Mouse (Mus musculus) stomach, embryonic 15.5 days (tissue): ENCODE measurements around the gene Trappc11. TPM values are rescaled to one million over a fixed set of nuclear protein-coding genes. Genes with fewer than 3 reads are reported as not detected.
A peak's percentile ranks its signal among the peaks of the same experiment; 100 is the strongest.

Experiments used
- ATAC-seq: fragments of 200-750 bp; cut with Nextera tagmentation; 2 replicates; pipeline ENCODE4 v1.8.0; 2017; ENCODE audit warnings: low read depth, moderate number of reproducible peaks, moderate TSS enrichment; ENCODE audit not compliant: insufficient read depth, low FRiP score
- H3K27ac ChIP-seq: fragments of 300-500 bp; sonication (generic); 2 replicates; pipeline ENCODE4 v1.5.1; 2015; ENCODE audit warnings: mild to moderate bottlenecking, inconsistent platforms
- H3K27me3 ChIP-seq: fragments of 300-500 bp; sonication (generic); replicated peaks from 2 replicates; pipeline ENCODE4 v1.6.1; 2015; ENCODE audit warnings: inconsistent platforms
- H3K36me3 ChIP-seq: fragments of 300-500 bp; sonication (generic); 2 replicates; pipeline ENCODE4 v1.6.1; 2015; ENCODE audit warnings: inconsistent platforms
- H3K4me1 ChIP-seq: fragments of 300-500 bp; sonication (generic); 2 replicates; pipeline ENCODE4 v1.6.1; 2015; ENCODE audit warnings: inconsistent platforms
- H3K4me2 ChIP-seq: fragments of 300-500 bp; sonication (generic); 2 replicates; pipeline ENCODE4 v1.6.1; 2015; ENCODE audit warnings: mild to moderate bottlenecking, inconsistent platforms
- H3K4me3 ChIP-seq: fragments of 300-500 bp; sonication (generic); replicated peaks from 2 replicates; pipeline ENCODE4 v1.5.1; 2015; ENCODE audit warnings: inconsistent platforms
- H3K9ac ChIP-seq: fragments of 300-500 bp; sonication (generic); 2 replicates; pipeline ENCODE4 v1.6.1; 2015; ENCODE audit warnings: inconsistent platforms
- H3K9me3 ChIP-seq: fragments of 300-500 bp; sonication (generic); 2 replicates; pipeline ENCODE4 v1.6.1; 2016; ENCODE audit warnings: inconsistent platforms
- WGBS: fragments of 180-500 bp; shearing (Covaris S2); methylation state at CpG from one replicate; pipeline ENCODE4 v1.1.7; 2015; 5-methylcytosine and 5-hydroxymethylcytosine counted together
- polyA plus RNA-seq: library from polyadenylated mRNA; unstranded; fragments of >200 nt; fragmentation: Nextera tagmentation; extraction: Ambion mirVana; gene quantifications from 2 replicates; pipeline ENCODE4 v1.2.1, GENCODE M21; 2015

Trappc11 gene
- polyA plus RNA-seq, 1 experiment from 2014 or later = 26.0 TPM

GRCm38 (mm10) chr8:47542746-47543145, 9.5 kb upstream of the Trappc11 start:
- Histone ChIP-seq H3K27ac (no peak overlapping the region), H3K9me3 (no peaks in the 10 kb centered on the region), H3K4me3 (no peak overlapping the region), H3K27me3 (no peaks in the 10 kb centered on the region), H3K36me3 (peaks cover 33% of the 10 kb centered on the region), H3K9ac (no peak overlapping the region), H3K4me1 (no peaks in the 10 kb centered on the region), H3K4me2 (no peak overlapping the region)
- 92% methylated on average over 16 of the region's 16 CpGs for WGBS
- no peak for ATAC-seq

GRCm38 (mm10) chr8:47538323-47538722, 5.1 kb upstream of the Trappc11 start:
- Histone ChIP-seq H3K4me1 (peaks cover 2% of the 10 kb centered on the region; the same call in 1 of the 2 replicates), H3K27me3 (no peaks in the 10 kb centered on the region), H3K36me3 (0 out of 2 replicates have a peak, but pooled peaks cover 5% of the 10 kb centered on the region), H3K9me3 (no peaks in the 10 kb centered on the region), H3K9ac (no peak overlapping the region), H3K4me2 (no peak overlapping the region), H3K4me3 (no peak overlapping the region), H3K27ac (no peak overlapping the region)
- WGBS = 89% methylated on average over 4 of the region's 4 CpGs
- no peak for ATAC-seq

GRCm38 (mm10) chr8:47528094-47528493, 5.2 kb downstream of the Trappc11 start:
- no peak overlapping the region for H3K9ac ChIP-seq
- H3K4me3 ChIP-seq = no peak overlapping the region
- no peak for ATAC-seq
- H3K27me3 ChIP-seq = no peaks in the 10 kb centered on the region
- 0 out of 2 replicates have a peak, but pooled peaks cover 9% of the 10 kb centered on the region for H3K4me1 ChIP-seq
- 98% methylated on average over 1 of the region's 1 CpGs for WGBS
- peaks cover 14% of the 10 kb centered on the region for H3K36me3 ChIP-seq
- no peak overlapping the region for H3K27ac ChIP-seq
- no peaks in the 10 kb centered on the region for H3K9me3 ChIP-seq
- no peak overlapping the region for H3K4me2 ChIP-seq

- no peak for ATAC-seq
- WGBS = 95% methylated on average over 15 of the region's 15 CpGs
Observed at GRCm38 (mm10) chr8:47513601-47514000, 19.7 kb downstream of the Trappc11 start.

GRCm38 (mm10) chr8:47510930-47511329, 22.3 kb downstream of the Trappc11 start:
- Histone ChIP-seq H3K27ac (no peak overlapping the region), H3K4me1 (no peaks in the 10 kb centered on the region), H3K9me3 (no peaks in the 10 kb centered on the region), H3K27me3 (no peaks in the 10 kb centered on the region), H3K4me3 (no peak overlapping the region), H3K4me2 (no peak overlapping the region), H3K36me3 (peaks cover 24% of the 10 kb centered on the region), H3K9ac (no peak overlapping the region)
- ATAC-seq = no peak
- 89% methylated on average over 9 of the region's 9 CpGs for WGBS

More at GRCm38 (mm10) chr8:47513601-47514000, 19.7 kb downstream of the Trappc11 start:
- Histone ChIP-seq H3K36me3 (peaks cover 24% of the 10 kb centered on the region), H3K4me3 (no peak overlapping the region), H3K9ac (no peak overlapping the region), H3K27ac (no peak overlapping the region), H3K4me2 (no peak overlapping the region), H3K27me3 (no peaks in the 10 kb centered on the region), H3K9me3 (no peaks in the 10 kb centered on the region), H3K4me1 (no peaks in the 10 kb centered on the region)

- Histone ChIP-seq H3K4me1 (no peaks in the 10 kb centered on the region), H3K27ac (no peak overlapping the region), H3K9me3 (no peaks in the 10 kb centered on the region), H3K36me3 (peaks cover 33% of the 10 kb centered on the region), H3K9ac (no peak overlapping the region), H3K4me2 (no peak overlapping the region), H3K4me3 (no peak overlapping the region), H3K27me3 (no peaks in the 10 kb centered on the region)
- 93% methylated on average over 12 of the region's 12 CpGs for WGBS
- no peak for ATAC-seq
Observed at GRCm38 (mm10) chr8:47505431-47505830, 27.8 kb downstream of the Trappc11 start.

- WGBS = 95% methylated on average over 13 of the region's 13 CpGs
- Histone ChIP-seq H3K9me3 (no peaks in the 10 kb centered on the region), H3K4me3 (no peak overlapping the region), H3K36me3 (peaks cover 43% of the 10 kb centered on the region), H3K27me3 (no peaks in the 10 kb centered on the region), H3K4me2 (no peak overlapping the region), H3K27ac (no peak overlapping the region), H3K4me1 (no peaks in the 10 kb centered on the region), H3K9ac (no peak overlapping the region)
- no peak for ATAC-seq
Observed at GRCm38 (mm10) chr8:47502546-47502945, 30.7 kb downstream of the Trappc11 start.

- ATAC-seq = no peak
- Histone ChIP-seq H3K4me1 (no peaks in the 10 kb centered on the region), H3K4me3 (no peak overlapping the region), H3K9ac (no peak overlapping the region), H3K27ac (no peak overlapping the region), H3K9me3 (no peaks in the 10 kb centered on the region), H3K36me3 (peaks cover 44% of the 10 kb centered on the region), H3K27me3 (no peaks in the 10 kb centered on the region), H3K4me2 (no peak overlapping the region)
- WGBS = 63% methylated on average over 2 of the region's 2 CpGs
Observed at GRCm38 (mm10) chr8:47501994-47502393, 31.3 kb downstream of the Trappc11 start.

- H3K4me2 ChIP-seq = no peak overlapping the region
- H3K4me3 ChIP-seq = no peak overlapping the region
- H3K27ac ChIP-seq = no peak overlapping the region
- no peaks in the 10 kb centered on the region for H3K27me3 ChIP-seq
- 73% methylated on average over 6 of the region's 6 CpGs for WGBS
- ATAC-seq = no peak
- peaks cover 29% of the 10 kb centered on the region for H3K36me3 ChIP-seq
- no peak overlapping the region for H3K9ac ChIP-seq
- H3K9me3 ChIP-seq = no peaks in the 10 kb centered on the region
- no peaks in the 10 kb centered on the region for H3K4me1 ChIP-seq
Observed at GRCm38 (mm10) chr8:47495428-47495827, 37.8 kb downstream of the Trappc11 start.

- ATAC-seq = peak; percentile 71; the same call in 1 of the 2 replicates
- no peak overlapping the region for H3K4me2 ChIP-seq
- no peak overlapping the region for H3K4me3 ChIP-seq
- no peak overlapping the region for H3K27ac ChIP-seq
- peaks cover 28% of the 10 kb centered on the region for H3K36me3 ChIP-seq
- no peaks in the 10 kb centered on the region for H3K9me3 ChIP-seq
- no peaks in the 10 kb centered on the region for H3K27me3 ChIP-seq
- no peak overlapping the region for H3K9ac ChIP-seq
- no peaks in the 10 kb centered on the region for H3K4me1 ChIP-seq
- 69% methylated on average over 12 of the region's 12 CpGs for WGBS
Observed at GRCm38 (mm10) chr8:47494602-47495153, 38.6 kb downstream of the Trappc11 start.

GRCm38 (mm10) chr8:47493106-47493505, 40.2 kb downstream of the Trappc11 start:
- H3K36me3 ChIP-seq = peaks cover 21% of the 10 kb centered on the region
- H3K27ac ChIP-seq = no peak overlapping the region
- no peaks in the 10 kb centered on the region for H3K4me1 ChIP-seq
- H3K27me3 ChIP-seq = no peaks in the 10 kb centered on the region
- H3K9me3 ChIP-seq = no peaks in the 10 kb centered on the region
- no peak for ATAC-seq
- no peak overlapping the region for H3K9ac ChIP-seq
- H3K4me2 ChIP-seq = no peak overlapping the region
- 88% methylated on average over 12 of the region's 12 CpGs for WGBS
- H3K4me3 ChIP-seq = no peak overlapping the region

- WGBS = 89% methylated on average over 3 of the region's 3 CpGs
- no peak for ATAC-seq
- no peaks in the 10 kb centered on the region for H3K9me3 ChIP-seq
- no peak overlapping the region for H3K4me2 ChIP-seq
- H3K4me3 ChIP-seq = no peak overlapping the region
- no peaks in the 10 kb centered on the region for H3K27me3 ChIP-seq
- no peak overlapping the region for H3K9ac ChIP-seq
- no peaks in the 10 kb centered on the region for H3K4me1 ChIP-seq
- H3K36me3 ChIP-seq = peaks cover 20% of the 10 kb centered on the region
- no peak overlapping the region for H3K27ac ChIP-seq
Observed at GRCm38 (mm10) chr8:47487231-47487630, 46.0 kb downstream of the Trappc11 start.
